Mouse (Mus musculus) adrenal gland, postnatal 10 days (tissue): ENCODE data around the gene Zfp335. TPM values are rescaled to one million over a fixed set of nuclear protein-coding genes. Genes with fewer than 3 reads are reported as not detected.

Experiments used
- DNase-seq: peaks from one replicate; pipeline ENCODE4 v3.0.0; 2021; ENCODE audit warnings: mixed read lengths
- long read RNA-seq, 2 experiments: library from polyadenylated mRNA; stranded (forward); transcript quantifications; one replicate each; pipeline ENCODE4 v2.0.0; 2021
- total RNA-seq, 2 experiments: library from RNA; stranded (reverse); gene quantifications; 2 replicates each; pipeline ENCODE4 v1.2.3; 2021

The Zfp335 gene
- total RNA-seq: 10 to 100 TPM; 13.4 to 16.2 TPM
- long read RNA-seq, experiment 1, partial matches to known transcripts: 4 of 4 reads
- long read RNA-seq, experiment 1, other reads (novel, unspliced or antisense): 0 of 4 reads
- long read RNA-seq, experiment 2, partial matches to known transcripts: 2 of 5 reads
- long read RNA-seq, experiment 2, other reads (novel, unspliced or antisense): 3 of 5 reads

- peak; percentile 96 for DNase-seq
Measured at GRCm38 (mm10) chr2:164911086-164912048, at the start of gene Zfp335. Zfp335 (minus strand) TSS chr2:164911757.

- DNase-seq: peak; percentile 81
Measured at GRCm38 (mm10) chr2:164960716-164961441, 49.3 kb upstream of the Zfp335 start, which contains the start of gene Slc12a5. Slc12a5 (plus strand) TSS chr2:164960802.

DNA sequence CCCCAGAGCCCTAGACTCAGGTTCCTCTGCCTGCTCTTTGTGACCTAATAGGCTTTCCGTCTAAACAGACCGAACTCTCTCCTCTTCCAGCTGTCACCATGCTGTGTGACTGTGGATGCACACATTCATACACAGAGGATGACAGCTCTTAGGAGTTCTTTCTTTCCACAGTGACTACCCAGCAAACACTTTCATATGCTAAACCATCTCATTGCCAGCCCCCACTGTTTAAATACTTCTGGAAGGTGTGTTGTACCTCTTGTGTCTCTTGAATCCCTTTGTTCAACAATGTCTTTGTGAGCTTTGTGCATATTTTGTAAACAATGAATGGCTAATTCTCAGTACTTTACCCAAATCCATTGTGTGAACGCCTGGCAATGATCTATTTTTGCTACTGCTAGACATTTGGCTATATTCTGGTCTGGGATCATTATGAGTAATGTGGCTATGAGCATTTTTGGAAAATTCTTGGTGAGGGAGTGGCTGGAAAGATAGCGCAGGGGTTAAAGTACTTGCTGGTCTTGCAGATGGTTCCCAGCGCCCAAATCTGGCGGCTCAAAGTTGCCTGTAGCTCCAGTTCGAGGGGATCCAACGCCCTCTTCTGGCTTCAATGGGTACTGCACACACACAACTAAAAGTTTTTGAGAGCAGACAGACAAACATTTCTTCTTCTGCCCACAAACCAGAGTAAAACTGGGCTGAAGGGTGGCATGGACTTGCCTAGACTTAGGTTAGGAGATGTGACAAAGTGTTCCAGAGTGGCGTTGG lies 46.2 kb upstream of the Zfp335 start:
- no peak for DNase-seq

GRCm38 (mm10) chr2:164956195-164956594 lies 44.6 kb upstream of the Zfp335 start:
- no peak for DNase-seq

GRCm38 (mm10) chr2:164955725-164956124 lies 44.2 kb upstream of the Zfp335 start:
- DNase-seq: no peak

GRCm38 (mm10) chr2:164953224-164953623 lies 41.7 kb upstream of the Zfp335 start:
- DNase-seq: peak; percentile 92

GRCm38 (mm10) chr2:164952448-164952847 lies 40.9 kb upstream of the Zfp335 start:
- no peak for DNase-seq

DNA sequence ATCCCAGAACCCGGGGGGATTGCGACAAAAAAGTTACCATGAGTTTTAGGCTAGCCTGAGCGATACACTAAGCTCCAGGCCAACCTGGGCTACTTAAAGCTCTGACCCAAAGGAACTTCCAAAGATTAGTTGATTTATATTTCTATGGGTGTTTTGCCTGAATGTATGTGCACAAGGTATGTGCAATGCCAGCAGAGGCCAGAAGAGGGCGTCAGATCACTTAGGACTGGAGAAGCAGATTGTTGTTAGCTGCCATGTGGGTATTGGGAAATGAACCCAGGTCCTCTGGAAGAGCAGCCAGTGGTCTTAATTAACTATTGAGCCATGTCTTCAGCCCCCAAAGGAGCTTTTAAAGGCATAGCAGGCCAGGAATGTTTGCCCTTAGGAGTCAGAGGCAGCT lies 40.2 kb upstream of the Zfp335 start:
- DNase-seq: no peak

DNA sequence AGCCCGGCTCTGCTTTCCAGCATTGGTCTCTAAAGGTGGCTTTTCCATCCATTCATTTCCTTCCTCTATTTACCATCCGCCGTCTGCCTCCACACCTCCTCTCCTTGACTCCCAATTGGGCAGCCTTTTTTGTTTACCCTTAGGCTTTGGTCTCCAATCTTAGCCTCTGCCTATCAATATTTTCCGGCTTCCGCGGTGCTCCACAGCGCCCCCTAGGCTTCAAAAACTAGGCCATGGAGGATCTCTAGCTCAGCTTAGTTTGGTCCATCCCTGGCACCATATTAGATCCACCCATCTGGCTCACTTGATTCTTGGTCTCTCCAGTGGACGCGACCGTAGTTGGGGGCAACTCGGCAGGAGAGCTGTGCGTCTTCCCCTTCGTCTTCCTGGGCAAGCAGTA lies 38.9 kb upstream of the Zfp335 start:
- DNase-seq: peak; percentile 29

GRCm38 (mm10) chr2:164948962-164949361 lies 37.4 kb upstream of the Zfp335 start:
- DNase-seq: no peak

GRCm38 (mm10) chr2:164947930-164948329 lies 36.4 kb upstream of the Zfp335 start:
- no peak for DNase-seq

DNA sequence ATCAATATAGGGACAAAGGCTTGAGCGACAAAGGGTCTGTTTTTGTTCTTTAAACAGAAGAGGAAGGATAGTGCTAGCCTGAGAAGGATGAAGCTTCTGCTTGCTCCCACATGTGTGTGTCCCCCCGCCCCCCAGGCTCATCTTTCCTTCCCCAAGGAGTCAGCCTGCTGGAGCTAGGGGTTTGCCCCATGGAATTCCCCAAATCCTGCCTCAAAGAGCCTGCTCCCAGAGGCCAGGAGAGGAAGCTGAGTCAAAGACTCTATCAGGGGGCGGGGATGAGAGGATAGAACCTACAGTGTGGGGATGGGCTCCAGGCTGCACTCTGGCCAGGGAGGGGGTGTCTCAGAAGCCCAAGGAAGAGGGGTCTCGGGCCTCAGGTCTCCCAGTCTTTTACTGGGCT lies 35.9 kb upstream of the Zfp335 start:
- DNase-seq: no peak

GRCm38 (mm10) chr2:164942692-164943290 lies 31.2 kb upstream of the Zfp335 start:
- peak; percentile 36 for DNase-seq

GRCm38 (mm10) chr2:164940140-164940830 lies 28.7 kb upstream of the Zfp335 start, which contains the start of gene Mmp9:
Mmp9 (plus strand) TSS chr2:164940780.
- no peak for DNase-seq

GRCm38 (mm10) chr2:164939106-164939505 lies 27.5 kb upstream of the Zfp335 start:
- no peak for DNase-seq

- DNase-seq: peak; percentile 59
Measured at GRCm38 (mm10) chr2:164938146-164939091, 26.9 kb upstream of the Zfp335 start.

DNA sequence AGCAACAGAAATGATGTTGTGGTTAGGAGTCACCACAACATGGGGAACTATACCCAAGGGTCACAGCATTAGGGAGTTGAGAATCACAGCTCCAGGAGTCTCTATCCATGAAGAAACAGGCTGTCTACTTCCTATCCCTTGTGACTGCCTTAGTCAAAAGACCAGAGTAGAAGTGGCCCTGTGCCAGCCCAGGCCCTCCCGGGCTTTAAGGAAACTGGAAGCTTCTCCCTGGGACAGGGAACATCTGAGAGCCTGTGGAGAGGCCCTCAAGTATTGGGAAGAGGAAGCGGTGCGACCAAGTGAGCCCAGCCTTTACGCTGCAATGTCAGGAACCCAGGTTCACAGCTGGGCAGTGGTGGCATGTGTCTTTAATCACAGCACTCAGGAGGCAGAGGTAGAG lies 24.4 kb upstream of the Zfp335 start:
- DNase-seq: no peak

DNA sequence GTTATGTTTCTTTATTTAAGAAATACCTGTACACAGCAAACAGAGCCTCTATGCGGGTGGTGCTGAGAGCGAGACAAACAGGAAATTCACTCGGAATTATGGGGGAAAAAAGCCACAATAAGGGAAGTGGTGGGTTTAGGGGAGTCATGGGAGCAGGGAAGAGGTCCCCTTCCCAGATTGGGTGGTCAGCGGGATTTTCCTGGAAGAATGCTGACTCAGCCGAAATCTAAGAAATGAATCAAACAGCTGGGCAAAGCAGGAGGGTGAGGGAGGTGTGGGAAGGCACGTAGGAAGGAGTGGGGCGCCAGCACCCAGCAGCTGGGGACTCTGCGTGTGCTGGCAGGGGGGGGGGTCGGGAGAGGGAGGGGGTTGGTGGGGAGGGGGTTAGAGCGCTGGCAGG lies 22.0 kb upstream of the Zfp335 start:
- DNase-seq: no peak
